Mouse (Mus musculus): ENCODE results near the gene Vmn1r28. TPM values are rescaled to one million over a fixed set of nuclear protein-coding genes. Genes with fewer than 3 reads are reported as not detected.
"Not testable (repeated sequence)": the region's sequence is repeated elsewhere in the genome, so short reads cannot be mapped to it uniquely, and the experiment has no call there.

Vmn1r28 gene
- polyA plus RNA-seq (2016; fragmentation: Nextera tagmentation; extraction: Ambion mirVana): not detected in 2 replicates

- Histone ChIP-seq H3K9me3 (no peaks in the 10 kb centered on the region), H3K4me1 (no peaks in the 10 kb centered on the region), H3K4me2 (replicated peaks) (no peak within 1 kb of the TSS), H3K9ac (no peak within 1 kb of the TSS), H3K4me3 (no peak within 1 kb of the TSS), H3K27me3 (no peaks in the 10 kb centered on the region), H3K36me3 (no peaks in the 10 kb centered on the region), H3K27ac (no peak within 1 kb of the TSS)
- 85% methylated on average over 1 of the region's 1 CpGs for WGBS
- ATAC-seq (ENCODE audit: insufficient number of reproducible peaks, insufficient read depth, low FRiP score, low TSS enrichment): no peak
Observed at GRCm38 (mm10) chr6:58261737-58262136, at the start of gene Vmn1r28. Gene Vmn1r28 (plus strand): TSS chr6:58262037.

- Histone ChIP-seq H3K4me2 (replicated peaks) (no peak overlapping the region), H3K9me3 (no peaks in the 10 kb centered on the region), H3K9ac (no peak overlapping the region), H3K36me3 (no peaks in the 10 kb centered on the region), H3K27ac (no peak overlapping the region), H3K27me3 (no peaks in the 10 kb centered on the region), H3K4me3 (no peak overlapping the region), H3K4me1 (no peaks in the 10 kb centered on the region)
- ATAC-seq (ENCODE audit: insufficient number of reproducible peaks, insufficient read depth, low FRiP score, low TSS enrichment): no peak
- WGBS: 75% methylated on average over 2 of the region's 2 CpGs
Observed at GRCm38 (mm10) chr6:58216119-58216518, 45.7 kb upstream of the Vmn1r28 start.

GRCm38 (mm10) chr6:58218721-58219120 is 43.1 kb upstream of the Vmn1r28 start, which contains the start of gene Vmn1r27:
Gene Vmn1r27 (minus strand): TSS chr6:58218821.
- Histone ChIP-seq H3K27me3 (no peaks in the 10 kb centered on the region), H3K4me3 (no peak within 1 kb of the TSS), H3K4me1 (no peaks in the 10 kb centered on the region), H3K4me2 (replicated peaks) (no peak within 1 kb of the TSS), H3K36me3 (no peaks in the 10 kb centered on the region), H3K27ac (no peak within 1 kb of the TSS), H3K9me3 (no peaks in the 10 kb centered on the region), H3K9ac (no peak within 1 kb of the TSS)
- 84% methylated on average over 2 of the region's 2 CpGs for whole genome bisulfite sequencing
- no peak for ATAC-seq (ENCODE audit: insufficient number of reproducible peaks, insufficient read depth, low FRiP score, low TSS enrichment)

- H3K9me3 ChIP-seq; H3K27me3 ChIP-seq; H3K4me1 ChIP-seq; H3K9ac ChIP-seq; H3K4me2 ChIP-seq (replicated peaks); H3K27ac ChIP-seq; H3K4me3 ChIP-seq; H3K36me3 ChIP-seq; ATAC-seq (ENCODE audit: insufficient number of reproducible peaks, insufficient read depth, low FRiP score, low TSS enrichment): not testable (repeated sequence)
- WGBS: 90% methylated on average over 1 of the region's 1 CpGs
Observed at GRCm38 (mm10) chr6:58279661-58280060, 17.8 kb downstream of the Vmn1r28 start.

- no peak overlapping the region for H3K4me2 ChIP-seq (replicated peaks)
- no peaks in the 10 kb centered on the region for H3K9me3 ChIP-seq
- no peak overlapping the region for H3K4me3 ChIP-seq
- H3K9ac ChIP-seq: no peak overlapping the region
- no peak overlapping the region for H3K27ac ChIP-seq
- H3K4me1 ChIP-seq: no peaks in the 10 kb centered on the region
- no peaks in the 10 kb centered on the region for H3K27me3 ChIP-seq
- ATAC-seq (ENCODE audit: insufficient number of reproducible peaks, insufficient read depth, low FRiP score, low TSS enrichment): no peak
- no peaks in the 10 kb centered on the region for H3K36me3 ChIP-seq
- 70% methylated on average over 2 of the region's 2 CpGs for WGBS
Observed at GRCm38 (mm10) chr6:58292201-58292600, 30.4 kb downstream of the Vmn1r28 start.

GRCm38 (mm10) chr6:58298511-58298910 is 36.7 kb downstream of the Vmn1r28 start:
- H3K27me3 ChIP-seq; H3K9me3 ChIP-seq; H3K4me2 ChIP-seq (replicated peaks); H3K4me1 ChIP-seq; H3K9ac ChIP-seq; H3K36me3 ChIP-seq; ATAC-seq (ENCODE audit: insufficient number of reproducible peaks, insufficient read depth, low FRiP score, low TSS enrichment); H3K4me3 ChIP-seq; H3K27ac ChIP-seq: not testable (repeated sequence)
- 85% methylated on average over 19 of the region's 19 CpGs for WGBS

- Histone ChIP-seq H3K36me3 (no peaks in the 10 kb centered on the region), H3K27ac (no peak within 1 kb of the TSS), H3K4me1 (no peaks in the 10 kb centered on the region), H3K27me3 (no peaks in the 10 kb centered on the region), H3K9me3 (no peaks in the 10 kb centered on the region), H3K4me2 (replicated peaks) (no peak within 1 kb of the TSS), H3K9ac (no peak within 1 kb of the TSS), H3K4me3 (no peak within 1 kb of the TSS)
- no peak for ATAC-seq (ENCODE audit: insufficient number of reproducible peaks, insufficient read depth, low FRiP score, low TSS enrichment)
Observed at GRCm38 (mm10) chr6:58301249-58301648, 39.4 kb downstream of the Vmn1r28 start, which contains the start of gene Vmn1r29. Gene Vmn1r29 (plus strand): TSS chr6:58301549.

Other genes starting within 250 kb of the Vmn1r28 start
- not detected in 2 replicates for gene Vmn1r26, start 246.9 kb upstream of the Vmn1r28 start, polyA plus RNA-seq (2016; fragmentation: Nextera tagmentation; extraction: Ambion mirVana)
- not detected in 2 replicates for gene Vmn1r27, start 43.2 kb upstream of the Vmn1r28 start, polyA plus RNA-seq (2016; fragmentation: Nextera tagmentation; extraction: Ambion mirVana)
- gene Vmn1r29, start 39.5 kb downstream of the Vmn1r28 start, polyA plus RNA-seq (2016; fragmentation: Nextera tagmentation; extraction: Ambion mirVana): not detected in 2 replicates
- gene Vmn1r30, start 181.3 kb downstream of the Vmn1r28 start, polyA plus RNA-seq (2016; fragmentation: Nextera tagmentation; extraction: Ambion mirVana): not detected in 2 replicates
- not detected in 2 replicates for gene Vmn1r31, start 213.3 kb downstream of the Vmn1r28 start, polyA plus RNA-seq (2016; fragmentation: Nextera tagmentation; extraction: Ambion mirVana)